Mouse (Mus musculus) forebrain, embryonic 14.5 days (tissue): ENCODE results near the gene Srcin1. TPM values are rescaled to one million over a fixed set of nuclear protein-coding genes. Genes with fewer than 3 reads are reported as not detected.
A peak's percentile ranks its signal among the peaks of the same experiment; 100 is the strongest.

Experiments used
- ATAC-seq: fragments of 200-750 bp; cut with Nextera tagmentation; 2 replicates; pipeline ENCODE4 v1.8.0; 2017; ENCODE audit warnings: mild to moderate bottlenecking, moderate library complexity
- DNase-seq: peaks from one replicate; pipeline ENCODE4 v3.0.0-alpha.2; 2015; ENCODE audit warnings: low spot score
- H3K27ac ChIP-seq: fragments of 300-500 bp; sonication (generic); 2 replicates; pipeline ENCODE4 v1.5.1; 2014; ENCODE audit warnings: low read depth, mild to moderate bottlenecking, control low read depth, low read length, moderate library complexity
- H3K27me3 ChIP-seq: fragments of 300-500 bp; sonication (generic); replicated peaks from 2 replicates; pipeline ENCODE4 v1.6.1; 2014; ENCODE audit warnings: low read length, control low read depth, mixed read lengths; ENCODE audit not compliant: control insufficient read depth, insufficient read depth
- H3K36me3 ChIP-seq: fragments of 300-500 bp; sonication (generic); 2 replicates; pipeline ENCODE4 v1.6.1; 2014; ENCODE audit warnings: low read length, control low read depth; ENCODE audit not compliant: control insufficient read depth, insufficient read depth
- H3K4me1 ChIP-seq: fragments of 300-500 bp; sonication (generic); 2 replicates; pipeline ENCODE4 v1.6.1; 2014; ENCODE audit warnings: antibody characterized with exemption, low read length, control low read depth; ENCODE audit not compliant: control insufficient read depth, insufficient read depth
- H3K4me2 ChIP-seq: fragments of 300-500 bp; sonication (generic); 2 replicates; pipeline ENCODE4 v1.6.1; 2014; ENCODE audit warnings: mild to moderate bottlenecking, control low read depth, low read length
- H3K4me3 ChIP-seq: fragments of 300-500 bp; sonication (generic); 2 replicates; pipeline ENCODE4 v1.5.1; 2014; ENCODE audit warnings: low read depth, low read length, control low read depth
- H3K9ac ChIP-seq: fragments of 300-500 bp; sonication (generic); 2 replicates; pipeline ENCODE4 v1.6.1; 2014; ENCODE audit warnings: mild to moderate bottlenecking, low read length, control low read depth, moderate library complexity
- H3K9me3 ChIP-seq: fragments of 300-500 bp; sonication (generic); replicated peaks from 2 replicates; pipeline ENCODE4 v1.6.1; 2016; ENCODE audit warnings: low read length, control low read depth, mixed read lengths; ENCODE audit not compliant: control insufficient read depth
- WGBS: fragments of 180-500 bp; shearing (Covaris S2); extraction: QIAGEN DNeasy Blood & Tissue Kit; methylation state at CpG from one replicate; pipeline ENCODE4 v1.1.7; 2014; 5-methylcytosine and 5-hydroxymethylcytosine counted together
- polyA plus RNA-seq: library from polyadenylated mRNA; unstranded; fragments of >200 nt; fragmentation: Nextera tagmentation; extraction: Ambion mirVana; gene quantifications from 2 replicates; pipeline ENCODE4 v1.2.1, GENCODE M21; 2014

The Srcin1 gene
- polyA plus RNA-seq, result 5.6 and 6.4 TPM in 2 replicates

GRCm38 (mm10) chr11:97576136-97576906, at the start of gene Srcin1:
Srcin1 (minus strand) TSS chr11:97576186.
- no peaks in the 10 kb centered on the region for H3K9me3 ChIP-seq
- no peaks in the 10 kb centered on the region for H3K36me3 ChIP-seq
- no peak for ATAC-seq
- DNase-seq, result no peak
- peak within 1 kb of the TSS; percentile 98 for H3K27ac ChIP-seq
- peak within 1 kb of the TSS; percentile 86 for H3K4me2 ChIP-seq
- peaks cover 40% of the 10 kb centered on the region for H3K4me1 ChIP-seq
- WGBS, result 27% methylated on average over 9 of the region's 9 CpGs
- H3K4me3 ChIP-seq, result peak within 1 kb of the TSS; percentile 90
- no peaks in the 10 kb centered on the region for H3K27me3 ChIP-seq
- H3K9ac ChIP-seq, result peak within 1 kb of the TSS; percentile 99

DNA sequence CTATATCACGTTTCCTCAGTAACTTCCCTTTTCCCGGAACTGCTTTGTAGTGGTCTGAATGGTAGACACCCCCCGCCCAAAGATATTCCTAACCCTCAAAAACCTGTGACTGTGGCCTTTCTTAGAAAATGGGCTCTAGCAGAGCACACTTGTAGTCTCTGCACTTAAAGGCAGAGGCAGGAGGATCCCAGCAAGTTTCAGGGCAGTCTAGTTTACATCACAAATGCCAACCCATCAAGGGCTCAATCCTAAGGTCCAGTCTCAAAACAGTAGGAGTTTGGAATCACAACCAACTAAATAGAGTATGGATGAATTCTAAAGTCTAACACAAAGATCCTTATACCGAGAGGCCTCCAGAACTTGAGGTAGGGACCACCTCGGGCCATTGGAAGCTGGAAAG, 49.6 kb upstream of the Srcin1 start:
- 78% methylated on average over 5 of the region's 5 CpGs for WGBS
- DNase-seq, result no peak

DNA sequence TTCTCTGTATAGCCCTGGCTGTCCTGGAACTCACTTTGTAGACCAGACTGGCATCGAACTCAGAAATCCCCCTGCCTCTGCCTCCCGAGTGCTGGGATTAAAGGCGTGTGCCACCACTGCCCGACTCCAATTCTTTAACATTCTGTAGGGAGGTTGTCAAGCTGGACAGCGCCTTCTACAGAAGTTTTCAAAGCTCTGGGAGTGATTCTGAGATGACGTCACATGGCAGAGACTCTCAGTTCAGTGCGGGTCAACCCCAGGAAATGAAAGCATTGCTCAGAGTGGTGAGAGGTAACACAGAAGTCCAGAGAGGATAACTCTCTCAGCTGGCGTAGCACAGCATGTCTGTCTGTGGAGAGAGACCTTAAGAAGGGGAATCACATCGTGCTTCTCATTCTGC, 47.2 kb upstream of the Srcin1 start:
- H3K9ac ChIP-seq, result no peak overlapping the region
- H3K4me2 ChIP-seq, result no peak overlapping the region
- H3K9me3 ChIP-seq, result no peaks in the 10 kb centered on the region
- ATAC-seq (no peak), DNase-seq (no peak)
- no peaks in the 10 kb centered on the region for H3K36me3 ChIP-seq
- WGBS, result 66% methylated on average over 9 of the region's 9 CpGs
- H3K4me1 ChIP-seq, result peaks cover 2% of the 10 kb centered on the region; the same call in 1 of the 2 replicates
- no peak overlapping the region for H3K4me3 ChIP-seq
- H3K27me3 ChIP-seq, result peaks cover 31% of the 10 kb centered on the region
- H3K27ac ChIP-seq, result no peak overlapping the region

More for the DNA sequence above, 49.6 kb upstream of the Srcin1 start:
- Histone ChIP-seq H3K4me2 (no peak overlapping the region), H3K9ac (no peak overlapping the region), H3K27me3 (peaks cover 49% of the 10 kb centered on the region), H3K4me3 (no peak overlapping the region), H3K27ac (no peak overlapping the region), H3K36me3 (no peaks in the 10 kb centered on the region), H3K9me3 (no peaks in the 10 kb centered on the region), H3K4me1 (peaks cover 4% of the 10 kb centered on the region)
- no peak for ATAC-seq

DNA sequence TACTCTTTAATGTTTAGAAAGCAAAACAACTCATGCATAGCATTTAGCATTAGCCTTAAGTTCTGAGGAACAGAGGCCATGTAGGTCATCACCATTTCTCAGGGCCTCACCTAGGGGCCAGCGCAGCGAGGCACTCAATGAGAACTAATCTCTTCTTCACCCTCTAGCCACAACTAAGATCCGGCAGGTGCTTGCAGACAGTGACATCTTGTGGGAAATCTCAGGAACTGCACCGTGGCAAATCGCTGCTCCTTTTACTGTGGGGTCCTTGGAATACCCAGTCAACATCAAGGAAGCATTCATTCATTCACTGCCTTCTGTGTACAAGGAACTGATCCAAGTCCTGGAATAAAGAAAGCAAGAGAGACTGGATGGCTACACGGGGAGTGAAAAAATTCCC, 46.5 kb upstream of the Srcin1 start:
- whole genome bisulfite sequencing, result under 1% methylated on average over 6 of the region's 6 CpGs
- Histone ChIP-seq H3K27me3 (peaks cover 26% of the 10 kb centered on the region), H3K4me3 (no peak overlapping the region), H3K36me3 (no peaks in the 10 kb centered on the region), H3K27ac (no peak overlapping the region), H3K9ac (no peak overlapping the region), H3K4me2 (no peak overlapping the region), H3K4me1 (no peaks in the 10 kb centered on the region), H3K9me3 (no peaks in the 10 kb centered on the region)
- DNase-seq (peak; percentile 88), ATAC-seq (peak; percentile 66; the same call in 1 of the 2 replicates)

DNA sequence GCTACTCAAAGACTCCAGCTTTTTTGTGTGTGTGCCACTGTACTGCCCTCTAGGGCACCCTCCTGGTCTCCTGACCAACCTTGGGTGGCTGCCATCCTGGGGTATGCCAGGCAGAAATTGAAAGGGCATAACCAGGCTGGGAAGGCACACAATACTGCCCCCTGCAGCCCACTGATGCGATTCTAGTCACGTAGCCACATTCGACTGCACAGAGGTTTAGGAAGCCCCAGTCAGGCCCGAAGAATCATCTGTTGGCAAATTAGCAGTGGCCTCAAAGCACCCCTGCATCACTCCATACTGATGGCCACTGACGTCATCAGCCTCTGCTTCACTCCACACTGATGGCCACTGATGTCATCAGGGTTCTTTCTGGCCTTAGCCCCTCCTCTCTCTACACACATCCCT, 43.4 kb upstream of the Srcin1 start:
- H3K9ac ChIP-seq, result no peak overlapping the region
- peak; percentile 48 for ATAC-seq
- no peak overlapping the region for H3K4me2 ChIP-seq
- H3K27me3 ChIP-seq, result 0 out of 2 replicates have a peak, but pooled peaks cover 11% of the 10 kb centered on the region
- no peaks in the 10 kb centered on the region for H3K9me3 ChIP-seq
- no peaks in the 10 kb centered on the region for H3K36me3 ChIP-seq
- no peak overlapping the region for H3K27ac ChIP-seq
- peak; percentile 80 for DNase-seq
- no peaks in the 10 kb centered on the region for H3K4me1 ChIP-seq
- WGBS, result 33% methylated on average over 5 of the region's 5 CpGs
- no peak overlapping the region for H3K4me3 ChIP-seq

DNA sequence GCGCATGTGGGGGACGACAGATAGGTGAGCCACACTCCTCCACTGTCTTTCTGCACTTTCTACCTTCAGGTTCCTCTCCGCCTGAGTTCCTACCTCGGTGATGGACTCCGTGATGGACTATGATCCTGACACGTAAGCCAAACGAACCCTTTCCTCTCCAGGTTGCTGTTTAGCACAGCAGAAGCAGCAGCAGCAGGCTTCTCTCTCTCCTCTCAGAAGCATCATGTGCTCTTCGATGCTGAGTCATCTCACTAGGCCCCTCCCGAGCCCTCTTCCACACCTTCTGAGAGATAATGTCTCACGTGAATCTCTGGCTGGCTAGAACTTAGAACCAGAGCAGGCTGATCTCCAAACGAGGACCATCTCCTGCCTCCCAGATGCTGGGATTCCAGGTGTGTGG, 42.4 kb upstream of the Srcin1 start:
- no peaks in the 10 kb centered on the region for H3K36me3 ChIP-seq
- H3K4me3 ChIP-seq, result no peak overlapping the region
- 0 out of 2 replicates have a peak, but pooled peaks cover 6% of the 10 kb centered on the region for H3K27me3 ChIP-seq
- 64% methylated on average over 11 of the region's 11 CpGs for WGBS
- DNase-seq (no peak), ATAC-seq (no peak)
- no peaks in the 10 kb centered on the region for H3K4me1 ChIP-seq
- H3K9me3 ChIP-seq, result no peaks in the 10 kb centered on the region
- H3K27ac ChIP-seq, result no peak overlapping the region
- no peak overlapping the region for H3K9ac ChIP-seq
- no peak overlapping the region for H3K4me2 ChIP-seq

DNA sequence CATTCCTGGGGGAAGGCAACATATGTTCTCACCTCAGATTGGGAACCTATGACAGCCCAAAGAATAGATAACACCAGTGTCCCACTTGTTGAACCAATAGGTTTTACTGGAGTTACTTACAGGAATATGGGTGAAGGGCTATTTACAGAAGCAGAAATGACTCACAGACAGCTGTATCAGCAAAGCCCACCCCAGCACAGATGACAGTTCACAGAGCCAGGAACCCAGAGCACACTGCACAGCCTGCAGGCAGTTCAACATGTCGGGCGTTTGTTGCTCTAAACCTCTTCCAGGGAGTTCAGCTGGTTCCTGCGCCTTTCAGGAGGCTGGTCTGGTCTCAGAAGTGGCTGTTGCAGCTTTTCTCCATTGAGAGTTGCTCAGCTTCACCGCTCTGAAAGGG, 39.3 kb upstream of the Srcin1 start:
- no peak overlapping the region for H3K9ac ChIP-seq
- H3K36me3 ChIP-seq, result no peaks in the 10 kb centered on the region
- no peaks in the 10 kb centered on the region for H3K4me1 ChIP-seq
- no peak overlapping the region for H3K4me2 ChIP-seq
- no peak overlapping the region for H3K27ac ChIP-seq
- 78% methylated on average over 4 of the region's 4 CpGs for WGBS
- no peaks in the 10 kb centered on the region for H3K9me3 ChIP-seq
- DNase-seq (no peak), ATAC-seq (no peak)
- H3K4me3 ChIP-seq, result no peak overlapping the region
- H3K27me3 ChIP-seq, result 0 out of 2 replicates have a peak, but pooled peaks cover 3% of the 10 kb centered on the region

- WGBS, result 70% methylated on average over 8 of the region's 8 CpGs
- Histone ChIP-seq H3K9ac (no peak overlapping the region), H3K27me3 (no peaks in the 10 kb centered on the region), H3K4me1 (no peaks in the 10 kb centered on the region), H3K27ac (no peak overlapping the region), H3K4me2 (no peak overlapping the region), H3K9me3 (no peaks in the 10 kb centered on the region), H3K4me3 (no peak overlapping the region), H3K36me3 (no peaks in the 10 kb centered on the region)
- peak; percentile 32 for DNase-seq
- ATAC-seq, result no peak
Measured at GRCm38 (mm10) chr11:97611076-97611475, 35.1 kb upstream of the Srcin1 start.

- H3K9ac ChIP-seq, result no peak overlapping the region
- H3K36me3 ChIP-seq, result no peaks in the 10 kb centered on the region
- no peak for ATAC-seq
- no peak for DNase-seq
- 90% methylated on average over 13 of the region's 13 CpGs for WGBS
- H3K4me3 ChIP-seq, result no peak overlapping the region
- no peak overlapping the region for H3K4me2 ChIP-seq
- no peaks in the 10 kb centered on the region for H3K27me3 ChIP-seq
- H3K4me1 ChIP-seq, result no peaks in the 10 kb centered on the region
- H3K9me3 ChIP-seq, result no peaks in the 10 kb centered on the region
- no peak overlapping the region for H3K27ac ChIP-seq
Measured at GRCm38 (mm10) chr11:97609743-97610142, 33.8 kb upstream of the Srcin1 start.
